Mouse (Mus musculus): Measurements from ENCODE around the gene Tmub1. TPM values are rescaled to one million over a fixed set of nuclear protein-coding genes. Genes with fewer than 3 reads are reported as not detected.

Gene Tmub1
- polyA plus RNA-seq, 1 experiment from 2014 or later, result 28.4 TPM

DNA sequence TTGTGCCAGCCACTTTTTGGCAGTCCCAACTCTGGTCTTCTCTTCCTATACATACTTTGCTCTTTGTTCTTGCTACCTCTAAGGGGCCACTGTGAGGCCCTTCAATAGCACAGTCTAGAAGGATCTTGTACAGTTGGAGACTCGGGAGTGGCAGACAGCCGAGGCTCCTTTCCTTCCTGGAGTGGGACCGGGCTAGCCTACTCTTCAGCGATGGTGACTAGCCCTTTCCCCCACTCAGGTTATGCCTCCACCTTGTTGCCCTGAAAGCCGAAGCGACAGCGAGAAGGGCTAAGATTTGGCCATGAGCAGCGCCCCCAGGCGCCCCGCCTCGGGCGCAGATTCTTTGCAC, 20.4 kb downstream of the Tmub1 start:
- H3K27me3 ChIP-seq (ENCODE audit: poor library complexity, severe bottlenecking), result peaks cover 19% of the 10 kb centered on the region
- peaks cover 34% of the 10 kb centered on the region for H3K36me3 ChIP-seq (replicated peaks)
- WGBS, result 7% methylated on average over 12 of the region's 12 CpGs
- H3K4me1 ChIP-seq, result peaks cover 66% of the 10 kb centered on the region
- no peaks in the 10 kb centered on the region for H3K9me3 ChIP-seq
- H3K4me3 ChIP-seq, result peak overlapping the region; percentile 75
- peak overlapping the region; percentile 30 for H3K27ac ChIP-seq
- DNase-seq (ENCODE audit: extremely low spot score, low spot score), result no peak

DNA sequence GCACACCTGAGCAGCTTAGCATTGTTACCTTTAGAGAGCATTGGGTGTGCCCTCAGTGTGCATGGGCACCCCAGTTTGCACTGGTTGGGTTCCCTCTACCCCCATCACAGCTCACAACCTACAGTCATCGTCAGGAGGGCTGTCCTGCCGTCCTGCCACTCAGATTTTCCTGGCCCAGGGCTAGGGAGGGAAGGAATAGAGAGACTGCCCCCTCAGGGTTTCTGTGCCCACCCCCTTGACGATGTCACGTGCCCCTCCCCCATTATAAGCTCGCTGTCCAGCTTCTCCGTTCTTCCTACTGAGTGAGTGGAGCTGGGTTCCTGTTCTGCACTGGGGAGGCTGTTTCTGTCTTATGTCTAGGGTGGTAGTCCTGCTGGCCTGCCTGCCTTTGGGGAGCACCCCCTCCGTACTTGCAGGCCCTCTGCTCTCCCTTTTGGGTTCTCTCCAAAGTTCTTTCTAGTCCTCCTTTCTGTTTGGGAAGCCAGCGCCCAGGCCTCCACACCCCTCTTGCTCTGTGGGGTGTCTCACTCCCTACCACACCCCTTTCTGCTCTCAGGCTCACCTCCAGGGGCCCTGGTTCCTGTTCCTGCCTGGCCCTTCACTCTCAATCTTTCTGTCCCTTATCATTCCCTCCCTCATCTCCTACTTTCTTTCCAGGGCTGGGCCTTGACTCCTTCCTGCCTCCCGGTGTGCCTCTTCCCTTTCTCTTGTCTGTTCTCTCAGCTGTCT, 20.9 kb downstream of the Tmub1 start:
- Histone ChIP-seq H3K27ac (peak overlapping the region; percentile 85; the same call in 1 of the 2 replicates), H3K9me3 (no peaks in the 10 kb centered on the region), H3K27me3 (ENCODE audit: poor library complexity, severe bottlenecking) (peaks cover 19% of the 10 kb centered on the region), H3K36me3 (replicated peaks) (peaks cover 32% of the 10 kb centered on the region), H3K4me1 (peaks cover 69% of the 10 kb centered on the region), H3K4me3 (peak overlapping the region; percentile 75)
- no peak for DNase-seq (ENCODE audit: extremely low spot score, low spot score)
- 10% methylated on average over 9 of the region's 9 CpGs for WGBS

DNA sequence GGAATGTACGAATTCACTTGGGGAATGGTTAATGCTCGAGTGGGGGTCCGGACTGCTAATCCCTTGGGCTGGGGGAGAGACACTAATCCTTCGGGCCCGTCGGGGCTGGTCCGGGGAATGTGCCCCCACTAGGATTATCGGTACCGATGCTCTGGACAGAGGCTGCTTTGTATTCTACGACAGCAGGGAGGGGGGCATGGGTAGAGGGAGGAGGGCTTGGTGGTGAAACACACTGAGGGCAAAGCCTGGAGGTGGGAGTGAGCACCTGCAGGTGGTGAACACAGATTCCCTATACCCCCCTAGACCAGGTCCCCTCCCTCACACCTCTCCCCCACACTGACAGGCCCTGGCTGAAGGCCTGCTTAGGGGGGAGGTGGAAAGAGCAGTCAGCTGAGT, 21.6 kb downstream of the Tmub1 start:
- peak overlapping the region; percentile 85 for H3K27ac ChIP-seq
- H3K27me3 ChIP-seq (ENCODE audit: poor library complexity, severe bottlenecking), result peaks cover 19% of the 10 kb centered on the region
- peaks cover 32% of the 10 kb centered on the region for H3K36me3 ChIP-seq (replicated peaks)
- 2% methylated on average over 10 of the region's 10 CpGs for WGBS
- no peaks in the 10 kb centered on the region for H3K9me3 ChIP-seq
- H3K4me3 ChIP-seq, result peak overlapping the region; percentile 75
- peaks cover 69% of the 10 kb centered on the region for H3K4me1 ChIP-seq
- DNase-seq (ENCODE audit: extremely low spot score, low spot score), result peak; percentile 38

DNA sequence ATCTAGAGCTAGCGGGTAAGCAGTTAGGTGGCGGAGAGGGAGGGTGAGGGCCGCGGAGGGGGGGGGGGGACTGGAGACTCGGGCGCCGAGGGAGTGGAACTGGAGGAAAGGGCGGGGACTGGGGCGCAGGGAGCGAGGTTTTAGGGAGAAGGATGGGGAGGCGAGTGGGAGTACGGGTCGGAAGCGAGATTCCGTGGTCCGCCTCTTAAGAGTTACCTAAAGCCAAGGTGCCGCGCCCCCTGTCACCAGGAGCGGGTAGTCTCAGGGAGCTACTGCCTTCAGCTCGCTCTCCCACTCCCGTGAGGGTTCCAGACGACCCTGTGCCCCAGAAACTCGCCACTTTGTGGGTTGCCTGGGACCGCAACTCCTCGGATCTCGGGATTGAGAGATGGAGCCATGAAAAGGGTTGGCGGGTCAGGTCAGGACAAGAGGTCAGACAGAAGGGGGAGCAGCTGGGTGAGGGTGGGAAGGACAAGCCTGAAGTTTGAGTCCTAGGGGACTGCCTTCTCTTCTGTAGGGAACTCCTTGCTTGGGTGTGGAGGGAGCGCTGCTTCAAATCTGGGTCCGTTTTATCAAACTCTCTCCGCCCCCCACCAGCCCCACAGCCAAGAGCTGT, 22.1 kb downstream of the Tmub1 start:
- WGBS, result under 1% methylated on average over 29 of the region's 30 CpGs
- peak; percentile 70 for DNase-seq (ENCODE audit: extremely low spot score, low spot score)
- Histone ChIP-seq H3K9me3 (no peaks in the 10 kb centered on the region), H3K27me3 (ENCODE audit: poor library complexity, severe bottlenecking) (peaks cover 19% of the 10 kb centered on the region), H3K27ac (peak overlapping the region; percentile 85), H3K4me1 (peaks cover 69% of the 10 kb centered on the region), H3K4me3 (peak overlapping the region; percentile 75), H3K36me3 (replicated peaks) (peaks cover 32% of the 10 kb centered on the region)

DNA sequence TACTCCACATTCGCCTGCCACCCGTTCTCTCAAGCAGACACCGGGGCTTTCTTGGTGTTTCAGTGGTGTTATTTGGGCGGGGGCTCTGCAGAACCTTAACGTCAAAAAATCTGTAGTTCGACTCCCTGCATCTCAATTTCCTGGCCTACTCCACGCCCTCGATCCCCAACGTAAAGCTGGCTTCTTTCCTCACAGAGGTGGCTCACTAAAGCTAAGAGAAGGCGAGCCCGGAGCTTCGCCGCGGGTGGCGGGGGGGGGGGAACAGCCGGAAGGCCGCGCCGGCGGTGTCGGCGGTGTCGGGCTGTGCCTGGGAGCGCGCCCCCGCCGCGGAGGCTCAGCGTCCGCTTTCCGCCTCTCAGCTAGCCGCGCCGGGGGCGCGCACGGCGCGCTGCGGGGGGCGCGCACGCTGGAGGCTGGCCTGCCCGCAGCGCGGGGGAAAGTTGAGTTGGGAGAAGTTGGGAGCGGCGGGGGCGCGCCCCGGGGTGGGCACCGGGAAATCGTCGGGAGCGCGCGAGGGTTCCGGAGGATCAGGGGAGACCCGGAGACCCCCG, 22.7 kb downstream of the Tmub1 start:
- H3K4me1 ChIP-seq, result peaks cover 69% of the 10 kb centered on the region

DNA sequence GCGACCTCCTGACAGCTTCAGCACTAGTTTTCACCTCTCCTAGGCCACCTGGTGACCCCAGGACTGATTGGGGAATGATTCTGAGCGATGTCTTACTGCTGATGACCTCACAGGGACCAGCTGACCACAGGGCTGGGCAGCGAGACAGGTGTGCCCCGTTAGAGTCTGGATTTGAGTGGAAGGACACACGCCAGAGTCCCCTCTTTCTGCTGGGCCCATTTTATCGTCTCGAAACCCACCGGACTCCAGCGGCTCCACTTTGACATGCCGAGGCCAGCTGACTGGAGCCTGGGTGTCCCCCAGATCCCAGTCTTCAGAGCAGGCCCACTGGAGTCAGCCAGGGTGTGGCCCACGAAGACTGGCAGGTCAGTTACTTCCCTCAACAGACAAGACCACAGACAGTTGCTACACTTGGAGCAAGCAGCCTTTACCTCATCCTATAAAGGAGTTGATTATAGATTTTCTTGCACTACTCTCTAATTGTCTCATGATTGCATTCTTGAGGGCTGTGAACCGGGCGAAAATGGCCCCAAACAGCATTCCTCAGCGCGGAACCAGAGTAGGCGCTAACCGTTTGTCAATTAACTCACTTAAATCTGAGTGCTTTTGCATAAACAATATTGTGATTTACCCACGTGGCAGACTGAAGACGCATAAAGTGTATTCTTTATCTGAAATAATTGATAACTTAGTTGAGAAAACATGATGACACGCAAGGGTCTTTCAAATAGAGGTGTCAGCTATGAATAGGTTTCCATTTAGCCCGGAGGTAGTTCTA, 23.5 kb downstream of the Tmub1 start:
- peak overlapping the region; percentile 85 for H3K27ac ChIP-seq
- H3K27me3 ChIP-seq (ENCODE audit: poor library complexity, severe bottlenecking), result peaks cover 19% of the 10 kb centered on the region
- H3K36me3 ChIP-seq (replicated peaks), result peaks cover 32% of the 10 kb centered on the region
- no peaks in the 10 kb centered on the region for H3K9me3 ChIP-seq
- no peak for DNase-seq (ENCODE audit: extremely low spot score, low spot score)
- H3K4me1 ChIP-seq, result peaks cover 68% of the 10 kb centered on the region
- H3K4me3 ChIP-seq, result peak overlapping the region; percentile 75
- WGBS, result 14% methylated on average over 21 of the region's 21 CpGs

More for the DNA sequence above, 22.7 kb downstream of the Tmub1 start:
- H3K27ac ChIP-seq, result peak overlapping the region; percentile 85
- peaks cover 19% of the 10 kb centered on the region for H3K27me3 ChIP-seq (ENCODE audit: poor library complexity, severe bottlenecking)
- peak overlapping the region; percentile 75 for H3K4me3 ChIP-seq
- peaks cover 32% of the 10 kb centered on the region for H3K36me3 ChIP-seq (replicated peaks)
- WGBS, result 1% methylated on average over 57 of the region's 60 CpGs
- no peaks in the 10 kb centered on the region for H3K9me3 ChIP-seq
- DNase-seq (ENCODE audit: extremely low spot score, low spot score), result peak; percentile 75

DNA sequence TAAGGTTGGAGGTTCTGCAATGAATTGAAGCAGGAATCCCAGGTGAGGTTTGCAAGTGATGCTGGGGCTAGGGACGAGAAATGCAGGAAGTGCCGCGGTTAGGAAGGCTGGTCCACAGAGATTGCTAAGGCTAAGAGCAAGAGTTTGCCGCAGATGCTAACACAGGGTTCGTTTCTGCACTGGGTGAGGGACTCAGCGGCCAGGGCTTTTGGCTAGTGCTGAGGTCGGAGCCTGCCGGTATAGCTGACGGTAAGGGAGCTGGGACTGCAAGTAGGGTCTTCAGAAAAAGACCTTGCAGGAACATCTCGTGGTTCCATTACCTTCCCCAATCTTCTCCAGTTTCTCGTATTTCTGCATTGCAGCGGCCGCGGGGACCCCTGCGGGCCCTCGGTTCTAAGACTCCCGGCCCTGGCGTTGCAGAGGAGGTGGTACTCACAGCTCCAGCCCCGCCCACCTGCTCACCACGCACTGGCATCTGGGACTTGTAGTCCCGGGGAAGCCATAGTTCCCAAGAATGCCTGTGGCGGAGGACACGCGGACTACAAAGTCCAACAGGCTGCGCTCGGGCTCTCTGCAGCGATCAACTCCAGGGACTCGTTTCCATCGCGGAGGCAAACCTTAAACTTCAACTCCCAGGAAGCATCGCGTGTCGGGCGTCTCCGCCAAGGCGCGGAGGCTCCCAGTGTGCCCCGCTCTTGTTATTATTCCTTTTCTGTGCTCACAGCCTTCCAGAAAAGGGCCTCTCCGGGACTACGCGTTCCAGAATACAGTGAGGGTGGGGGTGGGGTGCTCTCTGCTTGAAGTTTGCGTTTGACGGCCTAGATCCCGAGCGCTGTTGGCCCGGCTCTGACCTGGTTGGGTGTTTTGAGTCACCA, 24.3 kb downstream of the Tmub1 start, which contains the start of the genes Cdk5 and Slc4a2:
Gene Cdk5 (minus strand): TSS at position 402 of the 875 bp plus-strand sequence.
Gene Slc4a2 (plus strand): TSS at position 709 of the 875 bp plus-strand sequence.
- Histone ChIP-seq H3K9me3 (no peaks in the 10 kb centered on the region), H3K36me3 (replicated peaks) (peaks cover 36% of the 10 kb centered on the region), H3K4me1 (peaks cover 60% of the 10 kb centered on the region), H3K4me3 (peak within 1 kb of the TSS; percentile 75), H3K27ac (peak within 1 kb of the TSS; percentile 85), H3K27me3 (ENCODE audit: poor library complexity, severe bottlenecking) (peaks cover 19% of the 10 kb centered on the region)
- WGBS, result under 1% methylated on average over 46 of the region's 46 CpGs
- peak; percentile 99 for DNase-seq (ENCODE audit: extremely low spot score, low spot score)

DNA sequence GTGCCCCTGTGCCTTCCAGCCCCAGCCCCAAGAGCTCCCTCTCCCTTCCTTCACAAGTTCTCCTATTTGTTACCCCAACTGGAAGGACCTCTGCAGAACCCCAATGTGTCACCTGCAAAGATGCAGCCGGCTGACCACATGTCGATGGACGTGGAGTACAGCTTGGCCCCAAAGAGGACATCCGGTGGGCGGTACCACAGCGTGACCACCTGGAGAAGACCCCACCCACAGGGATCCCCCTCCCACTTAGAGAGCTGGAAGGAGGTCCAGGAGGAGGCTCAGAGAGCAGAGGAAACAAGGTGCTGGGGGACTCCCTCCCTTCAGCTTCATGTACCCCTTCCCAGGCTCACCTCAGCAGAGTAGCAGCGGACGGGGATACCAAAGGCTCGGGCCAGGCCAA, 27.3 kb downstream of the Tmub1 start:
- Histone ChIP-seq H3K4me3 (no peak overlapping the region), H3K4me1 (peaks cover 45% of the 10 kb centered on the region), H3K27ac (no peak overlapping the region), H3K36me3 (replicated peaks) (peaks cover 36% of the 10 kb centered on the region), H3K9me3 (no peaks in the 10 kb centered on the region), H3K27me3 (ENCODE audit: poor library complexity, severe bottlenecking) (peaks cover 7% of the 10 kb centered on the region)
- WGBS, result 89% methylated on average over 9 of the region's 9 CpGs
- no peak for DNase-seq (ENCODE audit: extremely low spot score, low spot score)

DNA sequence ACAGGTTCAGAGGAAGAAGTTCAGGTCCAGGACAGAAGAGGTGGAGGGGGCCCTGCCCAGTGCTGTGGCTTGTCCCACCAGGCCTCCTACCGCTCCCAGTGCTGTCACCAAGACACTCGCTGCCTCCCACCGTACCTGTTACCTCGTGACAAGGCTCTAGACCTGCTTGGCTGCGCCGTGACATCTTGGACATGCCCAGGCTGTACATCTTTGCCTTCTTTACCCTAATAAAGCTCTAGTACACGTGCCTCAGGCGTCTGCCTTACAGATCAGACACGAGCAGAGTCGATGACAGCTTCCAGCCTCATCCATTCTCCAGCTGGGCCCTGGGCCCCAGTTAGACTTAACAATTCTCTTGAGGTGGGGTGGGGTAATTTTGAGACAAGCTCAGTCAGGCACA, 30.1 kb downstream of the Tmub1 start:
- H3K9me3 ChIP-seq, result no peaks in the 10 kb centered on the region
- H3K4me1 ChIP-seq, result peaks cover 34% of the 10 kb centered on the region
- peaks cover 10% of the 10 kb centered on the region for H3K27me3 ChIP-seq (ENCODE audit: poor library complexity, severe bottlenecking)
- no peak overlapping the region for H3K27ac ChIP-seq
- peaks cover 36% of the 10 kb centered on the region for H3K36me3 ChIP-seq (replicated peaks)
- no peak for DNase-seq (ENCODE audit: extremely low spot score, low spot score)
- no peak overlapping the region for H3K4me3 ChIP-seq
- 93% methylated on average over 10 of the region's 10 CpGs for WGBS

DNA sequence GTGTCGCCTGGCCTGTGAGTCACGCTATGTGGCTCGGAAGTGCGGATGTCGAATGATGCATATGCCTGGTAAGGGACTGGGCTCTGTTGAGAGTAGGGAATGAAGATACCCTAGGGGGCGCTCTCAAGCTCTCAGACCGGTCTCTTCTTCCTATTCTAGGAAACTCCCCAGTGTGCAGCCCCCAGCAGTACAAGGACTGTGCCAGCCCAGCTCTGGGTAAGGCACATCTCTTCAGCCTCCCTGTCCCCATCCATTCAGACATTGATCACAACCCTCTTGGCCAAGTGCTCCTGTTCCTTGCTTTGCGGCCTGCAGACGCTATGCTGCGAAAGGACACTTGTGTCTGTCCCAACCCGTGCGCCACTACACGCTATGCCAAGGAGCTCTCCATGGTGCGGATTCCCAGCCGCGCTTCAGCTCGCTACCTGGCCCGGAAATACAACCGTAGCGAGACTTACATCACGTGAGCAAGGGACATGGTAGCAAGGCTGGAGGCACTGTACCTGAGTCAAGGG, 31.4 kb downstream of the Tmub1 start:
- 4% methylated on average over 21 of the region's 21 CpGs for WGBS
- no peaks in the 10 kb centered on the region for H3K9me3 ChIP-seq
- peaks cover 28% of the 10 kb centered on the region for H3K4me1 ChIP-seq
- H3K4me3 ChIP-seq, result no peak overlapping the region
- H3K27ac ChIP-seq, result no peak overlapping the region
- peaks cover 10% of the 10 kb centered on the region for H3K27me3 ChIP-seq (ENCODE audit: poor library complexity, severe bottlenecking)
- peak; percentile 47 for DNase-seq (ENCODE audit: extremely low spot score, low spot score)
- H3K36me3 ChIP-seq (replicated peaks), result peaks cover 29% of the 10 kb centered on the region

DNA sequence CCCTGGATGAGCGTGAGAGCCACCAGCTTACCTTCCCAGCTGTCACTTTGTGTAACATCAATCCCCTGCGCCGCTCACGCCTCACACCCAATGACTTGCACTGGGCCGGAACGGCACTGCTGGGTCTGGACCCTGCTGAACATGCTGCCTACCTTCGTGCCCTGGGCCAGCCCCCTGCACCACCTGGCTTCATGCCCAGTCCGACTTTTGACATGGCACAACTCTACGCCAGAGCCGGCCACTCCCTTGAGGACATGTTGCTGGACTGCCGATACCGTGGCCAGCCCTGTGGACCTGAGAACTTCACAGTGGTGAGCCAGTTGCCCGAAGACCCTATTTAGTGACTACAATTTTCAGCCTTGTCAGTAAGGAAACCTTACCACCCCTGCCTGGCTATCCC, 33.7 kb downstream of the Tmub1 start:
- H3K36me3 ChIP-seq (replicated peaks), result peaks cover 11% of the 10 kb centered on the region
- WGBS, result 88% methylated on average over 13 of the region's 13 CpGs
- no peak overlapping the region for H3K4me3 ChIP-seq
- DNase-seq (ENCODE audit: extremely low spot score, low spot score), result no peak
- H3K27ac ChIP-seq, result no peak overlapping the region
- H3K4me1 ChIP-seq, result peaks cover 33% of the 10 kb centered on the region
- H3K9me3 ChIP-seq, result no peaks in the 10 kb centered on the region
- H3K27me3 ChIP-seq (ENCODE audit: poor library complexity, severe bottlenecking), result peaks cover 10% of the 10 kb centered on the region
